Mouse (Mus musculus) midbrain, embryonic 11.5 days (tissue): ENCODE data around the gene Tgif2. TPM values are rescaled to one million over a fixed set of nuclear protein-coding genes. Genes with fewer than 3 reads are reported as not detected.
"Not testable (repeated sequence)": the region's sequence is repeated elsewhere in the genome, so short reads cannot be mapped to it uniquely, and the experiment has no call there.

ENCODE experiments used
- ATAC-seq: fragments of 200-750 bp; cut with Nextera tagmentation; 2 replicates; pipeline ENCODE4 v1.8.0; 2017; ENCODE audit warnings: moderate TSS enrichment, moderate library complexity; ENCODE audit not compliant: low FRiP score
- DNase-seq: peaks from one replicate; pipeline ENCODE4 v3.0.0; 2015; ENCODE audit warnings: low spot score; ENCODE audit errors: missing footprints
- H3K27ac ChIP-seq: fragments of 300-500 bp; sonication (generic); 2 replicates; pipeline ENCODE4 v1.5.1; 2014; ENCODE audit warnings: low read depth, low read length
- H3K27me3 ChIP-seq: fragments of 300-500 bp; sonication (generic); 2 replicates; pipeline ENCODE4 v1.6.1; 2014; ENCODE audit warnings: mild to moderate bottlenecking, low read length, moderate library complexity, mixed read lengths; ENCODE audit not compliant: control insufficient read depth, insufficient read depth
- H3K36me3 ChIP-seq: fragments of 300-500 bp; sonication (generic); 2 replicates; pipeline ENCODE4 v1.6.1; 2014; ENCODE audit warnings: mild to moderate bottlenecking, low read length, moderate library complexity, mixed read lengths; ENCODE audit not compliant: control insufficient read depth, insufficient read depth
- H3K4me1 ChIP-seq: fragments of 300-500 bp; sonication (generic); 2 replicates; pipeline ENCODE4 v1.6.1; 2014; ENCODE audit warnings: low read length; ENCODE audit not compliant: control insufficient read depth, insufficient read depth
- H3K4me2 ChIP-seq: fragments of 300-500 bp; sonication (generic); 2 replicates; pipeline ENCODE4 v1.6.1; 2014; ENCODE audit warnings: mild to moderate bottlenecking, moderate library complexity
- H3K4me3 ChIP-seq: fragments of 300-500 bp; sonication (generic); 2 replicates; pipeline ENCODE4 v1.5.1; 2014; ENCODE audit warnings: low read depth, low read length
- H3K9ac ChIP-seq: fragments of 300-500 bp; sonication (generic); 2 replicates; pipeline ENCODE4 v1.6.1; 2014; ENCODE audit warnings: low read length
- H3K9me3 ChIP-seq: fragments of 300-500 bp; sonication (generic); 2 replicates; pipeline ENCODE4 v1.6.1; 2016; ENCODE audit warnings: low read length; ENCODE audit not compliant: control insufficient read depth
- WGBS: fragments of 180-500 bp; shearing (Covaris S2); extraction: QIAGEN DNeasy Blood & Tissue Kit; methylation state at CpG from one replicate; pipeline ENCODE4 v1.1.7; 2014; 5-methylcytosine and 5-hydroxymethylcytosine counted together
- polyA plus RNA-seq: library from polyadenylated mRNA; unstranded; fragments of >200 nt; fragmentation: Nextera tagmentation; extraction: Ambion mirVana; gene quantifications from 2 replicates; pipeline ENCODE4 v1.2.1, GENCODE M21; 2014

The Tgif2 gene
- polyA plus RNA-seq, result 81.2 and 88.6 TPM in 2 replicates

DNA sequence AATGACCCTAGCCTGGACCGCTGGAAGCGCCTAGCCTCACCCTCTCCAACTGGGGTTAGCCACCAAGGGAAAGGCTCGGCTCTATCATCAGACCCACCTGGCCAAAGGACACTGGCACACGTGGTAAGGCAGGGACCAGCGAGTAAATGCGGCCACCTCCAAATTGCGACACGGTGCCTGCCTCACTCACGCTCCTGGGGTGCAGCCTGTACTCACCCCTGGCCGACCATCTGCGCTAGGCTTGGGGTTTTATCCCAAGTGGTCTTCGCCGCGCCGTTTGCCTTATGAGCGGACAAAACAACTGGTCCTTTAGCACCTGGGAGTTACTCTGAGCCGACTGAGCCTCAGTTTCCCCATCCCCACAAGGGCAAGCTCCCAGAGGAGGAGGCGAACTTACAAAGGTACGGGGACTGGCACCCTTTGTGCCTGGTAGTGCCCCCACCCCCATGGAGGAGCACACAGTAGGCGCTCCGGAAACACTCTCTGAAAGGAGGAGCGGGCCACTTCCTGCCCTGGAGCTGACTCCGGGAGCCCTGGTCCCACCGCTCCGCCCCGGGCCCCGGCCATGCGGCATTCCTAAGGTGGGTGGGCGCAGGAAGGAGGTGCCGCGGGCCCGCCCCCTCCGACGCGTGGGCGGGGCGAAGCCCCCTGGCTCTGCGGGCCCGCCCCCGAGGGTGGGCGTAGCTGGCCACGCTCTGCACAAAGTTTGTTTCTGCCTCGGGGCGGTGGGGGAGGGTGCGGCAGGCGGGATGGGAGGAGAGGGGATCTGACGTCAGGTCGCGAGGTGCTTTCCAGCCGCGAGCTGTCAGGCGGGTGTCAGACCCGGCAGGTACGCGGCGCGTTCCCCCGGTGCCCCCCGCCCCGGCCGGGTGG, at the start of gene Tgif2:
Tgif2 (plus strand) TSS at position 689 of the 873 bp plus-strand sequence.
- WGBS, result under 1% methylated on average over 47 of the region's 61 CpGs

DNA sequence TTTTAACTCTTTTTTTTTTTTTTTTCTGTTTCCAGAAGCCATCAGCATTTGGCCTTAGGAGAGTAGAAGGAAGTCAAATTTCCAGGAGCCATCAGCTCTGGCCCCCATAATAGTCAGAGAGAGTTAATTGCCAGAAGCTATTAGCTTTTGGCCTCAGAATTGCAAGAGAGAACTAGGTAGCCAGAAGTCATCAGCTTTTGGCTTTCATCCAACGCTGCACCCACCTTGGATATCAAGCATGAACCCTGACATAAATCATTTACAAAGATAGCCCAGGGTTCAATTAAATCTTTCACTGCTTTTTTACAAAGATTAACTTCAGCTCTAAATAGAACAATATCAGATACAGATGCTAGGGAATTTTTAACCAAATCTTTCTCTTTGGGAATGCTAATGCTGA, 41.3 kb upstream of the Tgif2 start:
- 97% methylated on average over 1 of the region's 1 CpGs for WGBS
- Histone ChIP-seq H3K4me2 (no peak overlapping the region), H3K27ac (no peak overlapping the region), H3K4me1 (no peaks in the 10 kb centered on the region), H3K9ac (no peak overlapping the region), H3K4me3 (no peak overlapping the region), H3K36me3 (no peaks in the 10 kb centered on the region), H3K27me3 (no peaks in the 10 kb centered on the region), H3K9me3 (no peaks in the 10 kb centered on the region)
- ATAC-seq (no peak), DNase-seq (peak; percentile 33)

More for the DNA sequence above, at the start of gene Tgif2:
- peak within 1 kb of the TSS; percentile 95 for H3K9ac ChIP-seq
- peak within 1 kb of the TSS; percentile 92 for H3K27ac ChIP-seq
- peak within 1 kb of the TSS; percentile 86 for H3K4me3 ChIP-seq
- DNase-seq, result peak; percentile 100
- peak within 1 kb of the TSS; percentile 64 for H3K4me2 ChIP-seq
- H3K4me1 ChIP-seq, result peaks cover 29% of the 10 kb centered on the region
- no peaks in the 10 kb centered on the region for H3K27me3 ChIP-seq
- ATAC-seq, result peak; percentile 89
- H3K36me3 ChIP-seq, result peaks cover 2% of the 10 kb centered on the region
- no peaks in the 10 kb centered on the region for H3K9me3 ChIP-seq

DNA sequence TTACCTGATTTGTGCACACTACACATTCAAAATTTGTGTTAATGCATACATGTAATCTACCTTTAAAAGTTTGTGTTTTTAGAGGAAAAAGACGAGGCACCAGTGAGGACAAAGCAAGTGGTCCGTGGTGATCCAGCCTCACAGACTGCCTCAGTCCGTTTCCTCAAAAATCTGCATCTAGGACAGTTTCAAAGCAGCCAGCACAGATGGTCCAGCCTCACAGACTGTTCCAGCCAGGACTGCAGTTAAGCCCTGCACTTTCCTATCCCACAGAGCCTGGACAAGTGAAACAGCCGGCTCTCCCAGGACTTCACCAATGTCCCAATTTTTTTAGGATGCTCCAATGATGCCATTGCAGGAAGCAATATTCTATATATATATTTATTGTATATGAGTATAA, 38.8 kb upstream of the Tgif2 start:
- Histone ChIP-seq H3K9ac (no peak overlapping the region), H3K27me3 (no peaks in the 10 kb centered on the region), H3K4me1 (no peaks in the 10 kb centered on the region), H3K27ac (no peak overlapping the region), H3K4me2 (no peak overlapping the region), H3K36me3 (no peaks in the 10 kb centered on the region), H3K4me3 (no peak overlapping the region), H3K9me3 (no peaks in the 10 kb centered on the region)
- 71% methylated on average over 4 of the region's 4 CpGs for WGBS
- ATAC-seq, result no peak
- peak; percentile 28 for DNase-seq

DNA sequence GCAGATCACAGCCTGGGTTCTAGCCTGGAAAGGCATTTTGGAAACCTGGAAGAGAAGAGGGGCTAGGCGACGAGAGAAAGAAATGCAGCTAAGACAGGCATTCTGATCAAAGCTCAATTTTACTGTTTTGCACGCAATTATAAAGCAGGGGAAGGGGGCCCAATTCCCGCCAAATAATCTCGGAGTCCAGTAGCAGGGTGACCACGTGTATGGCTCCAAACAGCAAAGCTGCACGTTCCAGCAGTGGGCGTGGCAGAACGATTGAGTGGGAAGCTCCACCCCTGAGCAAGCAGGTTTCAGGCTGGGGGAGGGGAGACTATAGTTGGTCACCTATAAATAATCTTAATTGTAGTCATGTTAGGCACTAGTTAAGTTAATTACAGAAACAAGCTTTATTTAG, 37.7 kb upstream of the Tgif2 start:
- peak; percentile 26 for DNase-seq
- H3K4me1 ChIP-seq, H3K4me2 ChIP-seq, ATAC-seq, H3K9ac ChIP-seq, H3K27me3 ChIP-seq, H3K4me3 ChIP-seq, H3K36me3 ChIP-seq, H3K9me3 ChIP-seq, H3K27ac ChIP-seq: not testable (repeated sequence)
- 62% methylated on average over 9 of the region's 9 CpGs for WGBS

DNA sequence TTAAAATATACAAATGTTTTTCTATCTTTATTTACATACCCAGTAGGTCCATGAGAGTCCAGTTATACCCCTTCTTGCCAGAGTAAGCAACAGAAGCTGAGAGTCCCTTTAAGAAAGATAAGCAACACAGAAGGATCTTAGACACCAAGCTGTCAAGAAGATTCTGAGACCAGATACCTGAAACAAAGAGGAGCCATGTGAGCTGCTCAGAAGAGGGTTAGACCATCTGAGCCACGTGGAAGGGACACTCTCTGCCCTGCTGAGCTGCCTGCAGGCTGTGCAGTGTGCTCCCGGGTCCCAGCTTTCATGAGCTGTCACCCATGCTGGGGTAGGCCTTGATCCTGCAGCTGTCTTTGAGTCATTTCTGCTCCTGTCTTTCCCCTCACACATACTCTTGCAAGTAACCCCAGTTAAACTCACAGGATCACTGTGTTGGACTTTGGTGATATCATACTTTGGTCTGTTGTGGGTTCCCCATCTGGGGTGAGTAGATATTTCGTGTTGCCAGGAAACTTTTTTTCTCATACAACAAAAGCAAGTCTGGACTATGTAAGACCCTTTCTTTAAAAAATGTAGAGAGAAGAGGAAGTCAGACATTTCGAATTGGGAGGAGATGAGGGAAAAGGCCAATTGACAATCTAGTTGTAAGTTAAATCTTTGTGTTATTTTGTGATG, 36.0 kb upstream of the Tgif2 start:
- Histone ChIP-seq H3K9me3 (no peaks in the 10 kb centered on the region), H3K4me2 (no peak overlapping the region), H3K36me3 (no peaks in the 10 kb centered on the region), H3K27ac (no peak overlapping the region), H3K4me3 (no peak overlapping the region), H3K9ac (no peak overlapping the region), H3K4me1 (no peaks in the 10 kb centered on the region), H3K27me3 (no peaks in the 10 kb centered on the region)
- DNase-seq (no peak), ATAC-seq (no peak)
- 64% methylated on average over 4 of the region's 4 CpGs for WGBS

DNA sequence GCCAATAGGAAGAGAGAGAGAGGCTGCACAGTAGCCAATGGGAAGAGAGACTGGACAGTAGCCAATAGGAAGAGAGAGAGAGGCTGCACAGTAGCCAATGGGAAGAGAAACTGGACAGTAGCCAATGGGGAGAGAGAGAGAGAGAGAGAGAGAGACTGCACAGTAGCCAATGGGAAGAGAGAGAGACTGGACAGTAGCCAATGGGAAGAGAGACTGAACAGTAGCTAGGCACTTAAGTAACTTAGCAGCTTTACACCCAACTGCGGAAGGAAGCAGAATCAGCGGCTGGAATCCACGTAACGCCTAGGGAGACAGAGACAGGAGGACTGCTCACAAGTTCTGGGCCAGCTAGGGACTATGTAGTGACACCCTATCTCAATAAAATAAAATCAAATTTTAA, 35.2 kb upstream of the Tgif2 start:
- 90% methylated on average over 4 of the region's 4 CpGs for WGBS
- no peak overlapping the region for H3K4me3 ChIP-seq
- H3K36me3 ChIP-seq, result no peaks in the 10 kb centered on the region
- no peak overlapping the region for H3K4me2 ChIP-seq
- H3K27me3 ChIP-seq, result no peaks in the 10 kb centered on the region
- no peaks in the 10 kb centered on the region for H3K4me1 ChIP-seq
- H3K9ac ChIP-seq, result no peak overlapping the region
- H3K27ac ChIP-seq, result no peak overlapping the region
- DNase-seq (no peak), ATAC-seq (no peak)
- no peaks in the 10 kb centered on the region for H3K9me3 ChIP-seq

DNA sequence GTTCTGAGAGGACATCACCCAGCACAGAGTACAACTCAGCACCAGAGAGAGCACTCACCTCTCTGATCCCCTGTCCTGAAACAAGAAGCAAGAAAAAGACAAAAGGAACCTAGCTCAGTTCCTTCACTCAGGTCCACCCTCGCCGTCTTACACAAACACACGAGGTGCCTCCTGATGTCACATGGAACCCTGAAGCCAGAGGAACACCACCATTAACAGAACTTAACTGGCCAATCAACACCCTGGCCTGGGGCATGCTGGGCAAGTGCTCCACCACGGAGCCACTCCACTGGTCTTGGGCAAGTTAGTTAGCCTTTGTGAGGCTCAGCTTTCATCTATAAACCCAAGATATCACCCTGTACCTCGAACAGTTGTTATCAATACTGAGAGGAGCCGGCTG, 32.9 kb upstream of the Tgif2 start:
- no peak overlapping the region for H3K4me3 ChIP-seq
- H3K9ac ChIP-seq, result no peak overlapping the region
- no peaks in the 10 kb centered on the region for H3K9me3 ChIP-seq
- H3K36me3 ChIP-seq, result no peaks in the 10 kb centered on the region
- WGBS, result 76% methylated on average over 6 of the region's 6 CpGs
- H3K4me2 ChIP-seq, result no peak overlapping the region
- no peaks in the 10 kb centered on the region for H3K27me3 ChIP-seq
- H3K27ac ChIP-seq, result no peak overlapping the region
- H3K4me1 ChIP-seq, result no peaks in the 10 kb centered on the region
- ATAC-seq (no peak), DNase-seq (peak; percentile 75)

DNA sequence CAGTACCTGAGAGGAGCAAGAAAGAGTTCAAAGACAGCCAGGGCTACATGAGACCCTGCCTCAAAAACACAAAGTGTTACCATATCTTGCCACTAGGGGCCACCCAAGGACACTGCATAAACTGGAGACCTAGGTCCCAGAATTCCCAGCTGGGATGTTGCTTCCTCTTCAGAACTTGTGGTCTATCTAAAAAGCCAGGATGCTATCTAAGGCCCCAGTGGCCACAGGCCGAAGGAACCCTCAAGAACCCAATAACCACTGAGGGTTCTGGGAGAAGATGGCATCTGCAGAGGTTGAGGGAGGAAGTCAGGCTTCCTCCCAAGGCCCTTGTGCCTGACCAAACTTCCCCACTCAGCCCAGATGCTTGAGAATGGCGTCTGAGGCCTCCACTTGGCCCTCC, 30.2 kb upstream of the Tgif2 start:
- H3K9ac ChIP-seq, result no peak overlapping the region
- WGBS, result 59% methylated on average over 2 of the region's 2 CpGs
- H3K4me1 ChIP-seq, result peaks cover 12% of the 10 kb centered on the region
- no peak overlapping the region for H3K4me2 ChIP-seq
- H3K27ac ChIP-seq, result no peak overlapping the region
- ATAC-seq, result peak; percentile 40; the same call in 1 of the 2 replicates
- no peak overlapping the region for H3K4me3 ChIP-seq
- no peaks in the 10 kb centered on the region for H3K36me3 ChIP-seq
- no peaks in the 10 kb centered on the region for H3K27me3 ChIP-seq
- H3K9me3 ChIP-seq, result no peaks in the 10 kb centered on the region
- DNase-seq, result peak; percentile 95

DNA sequence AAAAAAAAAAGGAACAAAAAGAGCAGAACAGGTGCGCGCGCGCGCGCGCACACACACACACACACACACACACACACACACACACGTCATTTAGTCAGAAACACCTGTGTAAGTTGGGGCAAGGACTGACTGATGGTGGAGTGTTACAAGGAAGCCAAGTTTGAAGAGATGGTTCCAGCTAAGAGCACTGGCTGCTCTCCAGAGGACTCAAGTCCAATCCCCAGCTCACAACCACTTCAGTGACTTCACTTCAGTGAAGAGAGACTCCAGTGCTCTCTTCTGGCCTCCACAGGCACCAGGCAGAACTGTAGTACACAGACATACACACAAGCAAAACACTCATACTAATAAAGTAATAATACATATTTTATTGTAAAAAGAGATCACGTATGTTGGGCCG, 29.1 kb upstream of the Tgif2 start:
- Histone ChIP-seq H3K27ac (no peak overlapping the region), H3K36me3 (no peaks in the 10 kb centered on the region), H3K9ac (no peak overlapping the region), H3K9me3 (no peaks in the 10 kb centered on the region), H3K4me2 (no peak overlapping the region), H3K27me3 (no peaks in the 10 kb centered on the region), H3K4me1 (peaks cover 16% of the 10 kb centered on the region), H3K4me3 (no peak overlapping the region)
- DNase-seq, result no peak
- ATAC-seq, result no peak
- 98% methylated on average over 10 of the region's 10 CpGs for WGBS
